Mouse (Mus musculus): ENCODE measurements around the gene Timm29.

The Timm29 gene

GRCm38 (mm10) chr9:21592703-21593121, at the start of gene Timm29, which contains the start of gene Yipf2:
TSS of gene Timm29 (plus strand) at chr9:21592722.
TSS of gene Yipf2 (minus strand) at chr9:21592828.
- DNase-seq (ENCODE audit: extremely low spot score, low read depth, low spot score): peak; percentile 98

- DNase-seq (ENCODE audit: extremely low spot score, low read depth, low spot score): no peak
Observed at GRCm38 (mm10) chr9:21545351-21545915, 47.1 kb upstream of the Timm29 start.

GRCm38 (mm10) chr9:21545916-21546788, 46.4 kb upstream of the Timm29 start:
- peak; percentile 95 for DNase-seq (ENCODE audit: extremely low spot score, low read depth, low spot score)

GRCm38 (mm10) chr9:21546789-21547074, 45.8 kb upstream of the Timm29 start, which contains the start of gene Carm1:
TSS of gene Carm1 (plus strand) at chr9:21546894.
- DNase-seq (ENCODE audit: extremely low spot score, low read depth, low spot score): no peak

GRCm38 (mm10) chr9:21547075-21547941, 45.2 kb upstream of the Timm29 start:
- DNase-seq (ENCODE audit: extremely low spot score, low read depth, low spot score): peak; percentile 3

GRCm38 (mm10) chr9:21551049-21551448, 41.5 kb upstream of the Timm29 start:
- no peak for DNase-seq (ENCODE audit: extremely low spot score, low read depth, low spot score)

GRCm38 (mm10) chr9:21553607-21554273, 38.8 kb upstream of the Timm29 start:
- no peak for DNase-seq (ENCODE audit: extremely low spot score, low read depth, low spot score)

- DNase-seq (ENCODE audit: extremely low spot score, low read depth, low spot score): no peak
Observed at GRCm38 (mm10) chr9:21555198-21555742, 37.3 kb upstream of the Timm29 start.

GRCm38 (mm10) chr9:21556996-21557395, 35.5 kb upstream of the Timm29 start:
- no peak for DNase-seq (ENCODE audit: extremely low spot score, low read depth, low spot score)

GRCm38 (mm10) chr9:21557556-21557955, 35.0 kb upstream of the Timm29 start:
- no peak for DNase-seq (ENCODE audit: extremely low spot score, low read depth, low spot score)

GRCm38 (mm10) chr9:21558366-21558765, 34.2 kb upstream of the Timm29 start:
- no peak for DNase-seq (ENCODE audit: extremely low spot score, low read depth, low spot score)

- DNase-seq (ENCODE audit: extremely low spot score, low read depth, low spot score): no peak
Observed at GRCm38 (mm10) chr9:21559151-21559550, 33.4 kb upstream of the Timm29 start.

GRCm38 (mm10) chr9:21564420-21564819, 28.1 kb upstream of the Timm29 start:
- DNase-seq (ENCODE audit: extremely low spot score, low read depth, low spot score): no peak

GRCm38 (mm10) chr9:21565004-21565586, 27.4 kb upstream of the Timm29 start:
- no peak for DNase-seq (ENCODE audit: extremely low spot score, low read depth, low spot score)

GRCm38 (mm10) chr9:21566538-21566937, 26.0 kb upstream of the Timm29 start:
- DNase-seq (ENCODE audit: extremely low spot score, low read depth, low spot score): no peak

- DNase-seq (ENCODE audit: extremely low spot score, low read depth, low spot score): no peak
Observed at GRCm38 (mm10) chr9:21567051-21567450, 25.5 kb upstream of the Timm29 start.

GRCm38 (mm10) chr9:21568657-21569255, 23.8 kb upstream of the Timm29 start:
- no peak for DNase-seq (ENCODE audit: extremely low spot score, low read depth, low spot score)

GRCm38 (mm10) chr9:21574012-21574801, 18.3 kb upstream of the Timm29 start:
- no peak for DNase-seq (ENCODE audit: extremely low spot score, low read depth, low spot score)

GRCm38 (mm10) chr9:21575253-21575652, 17.3 kb upstream of the Timm29 start:
- no peak for DNase-seq (ENCODE audit: extremely low spot score, low read depth, low spot score)
